Mouse (Mus musculus): ENCODE data around the gene Wdr83os. TPM values are rescaled to one million over a fixed set of nuclear protein-coding genes. Genes with fewer than 3 reads are reported as not detected.

The Wdr83os gene
- total and polyA plus RNA-seq, 3 experiments = 40.9 to 103 (median 43.5) TPM

GRCm38 (mm10) chr8:85084633-85085032 lies 4.1 kb downstream of the Wdr83os start:
- H3K27me3 ChIP-seq (replicated peaks) = no peaks in the 10 kb centered on the region
- H3K36me3 ChIP-seq (replicated peaks in 1 of 2; ENCODE audit: control insufficient read depth in 1 of 2, insufficient read depth in 1 of 2, low read length in 1 of 2) = peaks cover 35 to 47% of the 10 kb centered on the region in 2 experiments
- peaks cover 7 to 35% of the 10 kb centered on the region in 2 experiments; a peak in 3 of 4 replicates for H3K4me1 ChIP-seq (ENCODE audit: control insufficient read depth in 1 of 2, insufficient read depth in 2 of 2)
- in situ Hi-C loops (cut with MboI; ENCODE audit: low pct_ligation_motif_present, low pct_unique_long_range_greater_than_20kb, low sequenced_read_pairs) = no loop called here
- no peak overlapping the region for H3K4me3 ChIP-seq (replicated peaks in 1 of 3; ENCODE audit: low read depth in 2 of 3, low read length in 2 of 3, poor library complexity in 1 of 3)
- H3K9ac ChIP-seq (ENCODE audit: insufficient read depth, low read depth) = no peak overlapping the region
- H3K9me3 ChIP-seq (replicated peaks; ENCODE audit: low read length) = no peaks in the 10 kb centered on the region
- peaks cover 16% of the 10 kb centered on the region for H3K79me2 ChIP-seq (replicated peaks; ENCODE audit: control insufficient read depth, extremely low read depth, insufficient read depth, poor library complexity, severe bottlenecking)
- DNase-seq (ENCODE audit: extremely low read depth) = no peak
- H3K27ac ChIP-seq (ENCODE audit: insufficient read depth, low read depth) = no peak overlapping the region
- dilution Hi-C loops (cut with MboI; ENCODE audit: extremely low pct_ligation_motif_present, extremely low pct_unique_long_range_greater_than_20kb, low sequenced_read_pairs) = no loop called here
- TF ChIP-seq MAFK (IDR thresholded peaks at IDR 0.05; ENCODE audit: insufficient replicate concordance, low read length) = no peak
- no peak for TF ChIP-seq NELFE (IDR thresholded peaks at IDR 0.05; ENCODE audit: low read depth, low read length)
- TF ChIP-seq CHD2 (IDR thresholded peaks at IDR 0.05; ENCODE audit: low read length) = no peak
- no peak for TF ChIP-seq ZMIZ1 (IDR thresholded peaks at IDR 0.05; ENCODE audit: low read depth, low read length)
- TF ChIP-seq CTCF (conservative IDR thresholded peaks at IDR 0.05 in 1 of 2, IDR thresholded peaks at IDR 0.05 in 1 of 2; ENCODE audit: low read depth in 2 of 2, low read length in 2 of 2) = no peak
- no peak for TF ChIP-seq JUND (conservative IDR thresholded peaks at IDR 0.05; ENCODE audit: low read depth, low read length)
- no peak for TF ChIP-seq ETS1 (conservative IDR thresholded peaks at IDR 0.05; ENCODE audit: low read depth, low read length)
- no peak for TF ChIP-seq IRF4 (IDR thresholded peaks at IDR 0.05; ENCODE audit: low read depth, low read length)
- no peak for TF ChIP-seq POLR2A (IDR thresholded peaks at IDR 0.05; ENCODE audit: low read depth, low read length)
- no peak for TF ChIP-seq E2F4 (IDR thresholded peaks at IDR 0.05; ENCODE audit: insufficient replicate concordance, low read depth, low read length)
- no peak for TF ChIP-seq RCOR1 (conservative IDR thresholded peaks at IDR 0.05; ENCODE audit: low read depth, low read length)
- no peak for TF ChIP-seq CHD1 (IDR thresholded peaks at IDR 0.05; ENCODE audit: low read depth, low read length)
- TF ChIP-seq POLR2AphosphoS2 (IDR thresholded peaks at IDR 0.05; ENCODE audit: low read depth, low read length) = no peak
- TF ChIP-seq GABPA (IDR thresholded peaks at IDR 0.05; ENCODE audit: insufficient replicate concordance, low read depth, low read length) = no peak
- TF ChIP-seq EP300 (IDR thresholded peaks at IDR 0.05; ENCODE audit: low read length) = no peak
- no peak for TF ChIP-seq ZC3H11A (IDR thresholded peaks at IDR 0.05; ENCODE audit: low read depth, low read length)
- peak overlapping the region; percentile 89; the same call in 1 of the 2 replicates for H3K4me2 ChIP-seq (ENCODE audit: insufficient read depth, low read depth, poor library complexity, severe bottlenecking)

DNA sequence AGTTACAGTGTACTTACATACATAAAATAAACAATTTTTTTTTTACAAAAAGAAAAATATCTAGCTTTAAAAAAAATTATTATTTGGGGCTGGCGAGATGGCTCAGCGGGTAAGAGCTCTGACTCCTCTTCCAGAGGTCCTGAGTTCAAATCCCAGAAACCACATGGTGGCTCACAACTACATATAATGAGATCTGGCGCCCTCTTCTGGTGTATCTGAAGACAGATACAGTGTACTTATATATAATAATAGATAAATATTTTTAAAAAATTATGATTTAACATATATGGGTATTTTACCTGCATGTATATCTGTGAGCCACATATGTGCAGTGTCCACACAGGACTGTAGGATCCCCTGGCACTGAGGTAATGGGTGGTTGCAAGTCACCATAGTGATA lies 5.7 kb downstream of the Wdr83os start:
- in situ Hi-C loops (cut with MboI; ENCODE audit: low pct_ligation_motif_present, low pct_unique_long_range_greater_than_20kb, low sequenced_read_pairs) = no loop called here
- no peak for TF ChIP-seq POLR2A (IDR thresholded peaks at IDR 0.05; ENCODE audit: low read depth, low read length)
- peak in 1 of 2 experiments; percentile 45; a peak in 2 of 4 replicates for TF ChIP-seq CTCF (conservative IDR thresholded peaks at IDR 0.05 in 1 of 2, IDR thresholded peaks at IDR 0.05 in 1 of 2; ENCODE audit: low read depth in 2 of 2, low read length in 2 of 2)
- peak; percentile 11 for TF ChIP-seq RAD21 (IDR thresholded peaks at IDR 0.05; ENCODE audit: low read depth, low read length)
- Histone ChIP-seq H3K27me3 (replicated peaks) (no peaks in the 10 kb centered on the region), H3K9me3 (replicated peaks; ENCODE audit: low read length) (no peaks in the 10 kb centered on the region), H3K36me3 (replicated peaks in 1 of 2; ENCODE audit: control insufficient read depth in 1 of 2, insufficient read depth in 1 of 2, low read length in 1 of 2) (peaks cover 41 to 52% of the 10 kb centered on the region in 2 experiments), H3K9ac (ENCODE audit: insufficient read depth, low read depth) (no peak overlapping the region), H3K79me2 (replicated peaks; ENCODE audit: control insufficient read depth, extremely low read depth, insufficient read depth, poor library complexity, severe bottlenecking) (peaks cover 16% of the 10 kb centered on the region), H3K4me1 (ENCODE audit: control insufficient read depth in 1 of 2, insufficient read depth in 2 of 2) (peaks cover 7 to 32% of the 10 kb centered on the region in 2 experiments; a peak in 3 of 4 replicates), H3K27ac (ENCODE audit: insufficient read depth, low read depth) (no peak overlapping the region), H3K4me2 (ENCODE audit: insufficient read depth, low read depth, poor library complexity, severe bottlenecking) (no peak overlapping the region), H3K4me3 (replicated peaks in 1 of 3; ENCODE audit: low read depth in 2 of 3, low read length in 2 of 3, poor library complexity in 1 of 3) (no peak overlapping the region)
- DNase-seq (ENCODE audit: extremely low read depth) = no peak
- dilution Hi-C loops (cut with MboI; ENCODE audit: extremely low pct_ligation_motif_present, extremely low pct_unique_long_range_greater_than_20kb, low sequenced_read_pairs) = no loop called here
